Mouse (Mus musculus): ENCODE measurements at regions not wholly inside any gene's neighbourhood (a gene's known extent, or its start where the extent isn't known, plus 50 kb on each side); places are given as distances from the start of the nearest gene placed in this dataset.

- DNase-seq (ENCODE audit: low spot score) (no peak), ATAC-seq (ENCODE audit: low read depth) (no peak)
- 19% methylated on average over 2 of the region's 2 CpGs for WGBS
- peaks cover 27% of the 10 kb centered on the region for H3K27me3 ChIP-seq (replicated peaks; ENCODE audit: control insufficient read depth, insufficient read depth, low read length)
- H3K4me1 ChIP-seq (ENCODE audit: control insufficient read depth, insufficient read depth, low read length), result no peaks in the 10 kb centered on the region
- H3K9me3 ChIP-seq (ENCODE audit: control insufficient read depth, low read length), result no peaks in the 10 kb centered on the region
- no peak overlapping the region for H3K4me3 ChIP-seq (ENCODE audit: low read depth, low read length)
- no peak overlapping the region for H3K9ac ChIP-seq (ENCODE audit: low read depth, low read length)
- no peak overlapping the region for H3K27ac ChIP-seq (replicated peaks; ENCODE audit: low read depth, low read length)
- H3K4me2 ChIP-seq (ENCODE audit: low read depth, low read length), result no peak overlapping the region
- H3K36me3 ChIP-seq (ENCODE audit: control insufficient read depth, insufficient read depth, low read length), result no peaks in the 10 kb centered on the region
Observed at GRCm38 (mm10) chr7:49704635-49705034, 54.3 kb upstream of the Htatip2 start.

- no peaks in the 10 kb centered on the region for H3K36me3 ChIP-seq (ENCODE audit: control insufficient read depth, insufficient read depth, low read length)
- 18% methylated on average over 8 of the region's 8 CpGs for WGBS
- no peak for DNase-seq (ENCODE audit: low spot score)
Observed at GRCm38 (mm10) chr7:49700734-49701133, 58.2 kb upstream of the Htatip2 start.

GRCm38 (mm10) chr7:49700024-49700390 lies 58.9 kb upstream of the Htatip2 start:
- Histone ChIP-seq H3K36me3 (ENCODE audit: control insufficient read depth, insufficient read depth, low read length) (no peaks in the 10 kb centered on the region), H3K9me3 (ENCODE audit: control insufficient read depth, low read length) (no peaks in the 10 kb centered on the region), H3K27me3 (replicated peaks; ENCODE audit: control insufficient read depth, insufficient read depth, low read length) (peaks cover 33% of the 10 kb centered on the region), H3K27ac (replicated peaks; ENCODE audit: low read depth, low read length) (no peak overlapping the region), H3K4me2 (ENCODE audit: low read depth, low read length) (no peak overlapping the region), H3K4me3 (ENCODE audit: low read depth, low read length) (no peak overlapping the region), H3K4me1 (ENCODE audit: control insufficient read depth, insufficient read depth, low read length) (no peaks in the 10 kb centered on the region), H3K9ac (ENCODE audit: low read depth, low read length) (no peak overlapping the region)
- ATAC-seq (ENCODE audit: low read depth) (no peak), DNase-seq (ENCODE audit: low spot score) (no peak)
- WGBS, result 60% methylated on average over 15 of the region's 15 CpGs

More at GRCm38 (mm10) chr7:49700734-49701133, 58.2 kb upstream of the Htatip2 start:
- no peak overlapping the region for H3K9ac ChIP-seq (ENCODE audit: low read depth, low read length)
- H3K27me3 ChIP-seq (replicated peaks; ENCODE audit: control insufficient read depth, insufficient read depth, low read length), result peaks cover 33% of the 10 kb centered on the region
- no peak overlapping the region for H3K4me2 ChIP-seq (ENCODE audit: low read depth, low read length)
- no peak overlapping the region for H3K27ac ChIP-seq (replicated peaks; ENCODE audit: low read depth, low read length)
- ATAC-seq (ENCODE audit: low read depth), result no peak
- H3K4me3 ChIP-seq (ENCODE audit: low read depth, low read length), result no peak overlapping the region
- no peaks in the 10 kb centered on the region for H3K4me1 ChIP-seq (ENCODE audit: control insufficient read depth, insufficient read depth, low read length)
- no peaks in the 10 kb centered on the region for H3K9me3 ChIP-seq (ENCODE audit: control insufficient read depth, low read length)

- no peaks in the 10 kb centered on the region for H3K9me3 ChIP-seq (ENCODE audit: control insufficient read depth, low read length)
- no peak overlapping the region for H3K4me3 ChIP-seq (ENCODE audit: low read depth, low read length)
- ATAC-seq (ENCODE audit: low read depth), result no peak
- no peaks in the 10 kb centered on the region for H3K4me1 ChIP-seq (ENCODE audit: control insufficient read depth, insufficient read depth, low read length)
- peak; percentile 46 for DNase-seq (ENCODE audit: low spot score)
- H3K27me3 ChIP-seq (replicated peaks; ENCODE audit: control insufficient read depth, insufficient read depth, low read length), result peaks cover 33% of the 10 kb centered on the region
- H3K4me2 ChIP-seq (ENCODE audit: low read depth, low read length), result no peak overlapping the region
- H3K9ac ChIP-seq (ENCODE audit: low read depth, low read length), result no peak overlapping the region
- whole genome bisulfite sequencing, result 38% methylated on average over 13 of the region's 13 CpGs
- H3K36me3 ChIP-seq (ENCODE audit: control insufficient read depth, insufficient read depth, low read length), result no peaks in the 10 kb centered on the region
- H3K27ac ChIP-seq (replicated peaks; ENCODE audit: low read depth, low read length), result no peak overlapping the region
Observed at GRCm38 (mm10) chr7:49699107-49700023, 59.5 kb upstream of the Htatip2 start.

GRCm38 (mm10) chr7:49696228-49696627 lies 59.6 kb upstream of the Dbx1 start:
- DNase-seq (ENCODE audit: low spot score) (no peak), ATAC-seq (ENCODE audit: low read depth) (no peak)
- no peak overlapping the region for H3K27ac ChIP-seq (replicated peaks; ENCODE audit: low read depth, low read length)
- H3K4me2 ChIP-seq (ENCODE audit: low read depth, low read length), result no peak overlapping the region
- H3K9ac ChIP-seq (ENCODE audit: low read depth, low read length), result no peak overlapping the region
- H3K27me3 ChIP-seq (replicated peaks; ENCODE audit: control insufficient read depth, insufficient read depth, low read length), result peaks cover 21% of the 10 kb centered on the region; the same call in 1 of the 2 replicates
- no peak overlapping the region for H3K4me3 ChIP-seq (ENCODE audit: low read depth, low read length)
- WGBS, result 28% methylated on average over 6 of the region's 6 CpGs
- no peaks in the 10 kb centered on the region for H3K36me3 ChIP-seq (ENCODE audit: control insufficient read depth, insufficient read depth, low read length)
- no peaks in the 10 kb centered on the region for H3K4me1 ChIP-seq (ENCODE audit: control insufficient read depth, insufficient read depth, low read length)
- H3K9me3 ChIP-seq (ENCODE audit: control insufficient read depth, low read length), result no peaks in the 10 kb centered on the region

- Histone ChIP-seq H3K36me3 (ENCODE audit: control insufficient read depth, insufficient read depth, low read length) (no peaks in the 10 kb centered on the region), H3K9ac (ENCODE audit: low read depth, low read length) (no peak overlapping the region), H3K27ac (replicated peaks; ENCODE audit: low read depth, low read length) (no peak overlapping the region), H3K27me3 (replicated peaks; ENCODE audit: control insufficient read depth, insufficient read depth, low read length) (peaks cover 47% of the 10 kb centered on the region), H3K4me1 (ENCODE audit: control insufficient read depth, insufficient read depth, low read length) (0 out of 2 replicates have a peak, but pooled peaks cover 4% of the 10 kb centered on the region), H3K4me3 (ENCODE audit: low read depth, low read length) (no peak overlapping the region), H3K4me2 (ENCODE audit: low read depth, low read length) (no peak overlapping the region), H3K9me3 (ENCODE audit: control insufficient read depth, low read length) (no peaks in the 10 kb centered on the region)
- DNase-seq (ENCODE audit: low spot score), result no peak
- 48% methylated on average over 6 of the region's 6 CpGs for WGBS
- ATAC-seq (ENCODE audit: low read depth), result no peak
Observed at GRCm38 (mm10) chr7:49689546-49689945, 52.9 kb upstream of the Dbx1 start.

- ATAC-seq (ENCODE audit: low read depth), result no peak
- no peak overlapping the region for H3K9ac ChIP-seq (ENCODE audit: low read depth, low read length)
- 5% methylated on average over 10 of the region's 10 CpGs for WGBS
Observed at GRCm38 (mm10) chr7:49688521-49689399, 52.1 kb upstream of the Dbx1 start.

GRCm38 (mm10) chr7:49687658-49688376 lies 51.2 kb upstream of the Dbx1 start:
- Histone ChIP-seq H3K4me2 (ENCODE audit: low read depth, low read length) (0 out of 2 replicates have a peak overlapping the region, but pooled peaks have one; percentile 23), H3K36me3 (ENCODE audit: control insufficient read depth, insufficient read depth, low read length) (no peaks in the 10 kb centered on the region), H3K27me3 (replicated peaks; ENCODE audit: control insufficient read depth, insufficient read depth, low read length) (peaks cover 58% of the 10 kb centered on the region), H3K4me3 (ENCODE audit: low read depth, low read length) (no peak overlapping the region), H3K4me1 (ENCODE audit: control insufficient read depth, insufficient read depth, low read length) (0 out of 2 replicates have a peak, but pooled peaks cover 4% of the 10 kb centered on the region), H3K27ac (replicated peaks; ENCODE audit: low read depth, low read length) (no peak overlapping the region), H3K9me3 (ENCODE audit: control insufficient read depth, low read length) (no peaks in the 10 kb centered on the region), H3K9ac (ENCODE audit: low read depth, low read length) (no peak overlapping the region)
- DNase-seq (ENCODE audit: low spot score), result no peak
- 18% methylated on average over 10 of the region's 10 CpGs for WGBS
- no peak for ATAC-seq (ENCODE audit: low read depth)

More at GRCm38 (mm10) chr7:49688521-49689399, 52.1 kb upstream of the Dbx1 start:
- Histone ChIP-seq H3K27me3 (replicated peaks; ENCODE audit: control insufficient read depth, insufficient read depth, low read length) (peaks cover 55% of the 10 kb centered on the region), H3K4me3 (ENCODE audit: low read depth, low read length) (no peak overlapping the region), H3K4me1 (ENCODE audit: control insufficient read depth, insufficient read depth, low read length) (0 out of 2 replicates have a peak, but pooled peaks cover 4% of the 10 kb centered on the region), H3K4me2 (ENCODE audit: low read depth, low read length) (0 out of 2 replicates have a peak overlapping the region, but pooled peaks have one; percentile 23), H3K9me3 (ENCODE audit: control insufficient read depth, low read length) (no peaks in the 10 kb centered on the region), H3K27ac (replicated peaks; ENCODE audit: low read depth, low read length) (no peak overlapping the region), H3K36me3 (ENCODE audit: control insufficient read depth, insufficient read depth, low read length) (no peaks in the 10 kb centered on the region)
- no peak for DNase-seq (ENCODE audit: low spot score)

Data from embryonic facial prominence, embryonic 14.5 days (tissue).